Mouse (Mus musculus) heart, adult 2 months (tissue): ENCODE results near the gene Spta1.

Experiments
- CTCF ChIP-seq: fragments of 200-600 bp; IDR thresholded peaks from 2 replicates; pipeline ENCODE4 v1.8.1; 2022; ENCODE audit warnings: antibody characterized with exemption, mild to moderate bottlenecking, moderate library complexity
- EP300 ChIP-seq: fragments of 200-500 bp; IDR thresholded peaks from 2 replicates; pipeline ENCODE4 v1.6.1; 2011; ENCODE audit warnings: low read depth, low read length, control low read depth; ENCODE audit not compliant: insufficient read depth
- POLR2A ChIP-seq: fragments of 200-500 bp; IDR thresholded peaks from 2 replicates; pipeline ENCODE4 v1.6.1; 2011; ENCODE audit warnings: mild to moderate bottlenecking, low read depth, low read length, control low read depth; ENCODE audit not compliant: insufficient read depth

DNA sequence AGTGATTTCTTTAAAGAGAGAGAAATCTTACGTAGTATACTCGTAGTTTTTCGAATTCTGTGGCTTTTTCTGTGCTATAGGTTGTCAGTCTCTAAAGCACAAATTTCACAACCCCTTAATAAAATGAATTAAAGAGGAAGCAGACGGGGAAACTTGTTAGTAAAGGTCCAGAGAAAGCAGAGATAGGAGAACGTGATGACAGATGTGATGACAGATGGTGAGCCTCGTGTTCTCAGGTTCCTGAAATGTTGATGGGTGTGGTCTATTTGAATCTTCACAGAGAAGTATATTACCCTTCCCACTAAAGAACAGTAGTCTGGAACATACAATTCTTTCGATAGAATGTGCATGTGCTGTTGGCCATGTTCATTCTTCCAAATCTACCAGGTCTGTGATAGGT is 32.1 kb downstream of the Spta1 start:
- TF ChIP-seq CTCF (no peak), POLR2A (no peak), EP300 (no peak)
